Mouse (Mus musculus) kidney, adult 2 months (tissue): ENCODE results near the gene Jmjd1c.

Experiments used
- CTCF ChIP-seq: fragments of 200-500 bp; conservative IDR thresholded peaks from 2 replicates; pipeline ENCODE4 v1.5.1; 2011; ENCODE audit warnings: low read depth, mild to moderate bottlenecking, control low read depth, low read length, moderate library complexity, mixed read lengths; ENCODE audit not compliant: insufficient read depth, insufficient read length
- POLR2A ChIP-seq: fragments of 200-500 bp; IDR thresholded peaks from one replicate; pipeline ENCODE4 v1.6.1; 2011; ENCODE audit warnings: low read depth, low read length, control low read depth

GRCm38 (mm10) chr10:67105331-67106217, 9.6 kb downstream of the Jmjd1c start:
- no peak for TF ChIP-seq POLR2A
- no peak for TF ChIP-seq CTCF
